Mouse (Mus musculus): ENCODE results near the gene L1td1. TPM values are rescaled to one million over a fixed set of nuclear protein-coding genes. Genes with fewer than 3 reads are reported as not detected.

Gene L1td1
- total and polyA plus RNA-seq, 3 experiments = not detected

- H3K27me3 ChIP-seq (ENCODE audit: control insufficient read depth in 1 of 2, insufficient read depth in 2 of 2, low read length in 2 of 2) = no peaks in the 10 kb centered on the region
- DNase-seq (ENCODE audit: low read depth, low spot score) = no peak
- no peaks in the 10 kb centered on the region for H3K79me2 ChIP-seq (ENCODE audit: control insufficient read depth, insufficient read depth, low read length, poor library complexity)
- no peak overlapping the region for H3K9ac ChIP-seq (ENCODE audit: control insufficient read depth, low read depth, low read length, poor library complexity, severe bottlenecking)
- no peak overlapping the region for H3K27ac ChIP-seq (ENCODE audit: control insufficient read depth, low read depth, low read length)
- no peak for TF ChIP-seq CHD1 (IDR thresholded peaks at IDR 0.05; ENCODE audit: low read depth, low read length)
- TF ChIP-seq MXI1 (IDR thresholded peaks at IDR 0.05; ENCODE audit: low read depth, low read length) = no peak
- TF ChIP-seq CTCF (IDR thresholded peaks at IDR 0.05 in 2 of 3, conservative IDR thresholded peaks at IDR 0.05 in 1 of 3; ENCODE audit: control insufficient read depth in 1 of 3, insufficient read depth in 1 of 3, low read depth in 2 of 3, low read length in 3 of 3, poor library complexity in 1 of 3, severe bottlenecking in 1 of 3) = no peak
- TF ChIP-seq ELF1 (IDR thresholded peaks at IDR 0.05; ENCODE audit: low read depth, low read length) = no peak
- no peak for TF ChIP-seq SMC3 (IDR thresholded peaks at IDR 0.05; ENCODE audit: low read depth, low read length)
- no peak for TF ChIP-seq SIN3A (IDR thresholded peaks at IDR 0.05; ENCODE audit: low read length)
- no peak for TF ChIP-seq ETS1 (IDR thresholded peaks at IDR 0.05; ENCODE audit: low read depth, low read length)
- no peak for TF ChIP-seq BHLHE40 (IDR thresholded peaks at IDR 0.05; ENCODE audit: borderline replicate concordance, low read depth, low read length)
- no peak for TF ChIP-seq RCOR1 (IDR thresholded peaks at IDR 0.05; ENCODE audit: low read depth, low read length)
- no peak for TF ChIP-seq TAL1 (IDR thresholded peaks at IDR 0.05; ENCODE audit: low read length)
- TF ChIP-seq ZMIZ1 (IDR thresholded peaks at IDR 0.05; ENCODE audit: low read depth, low read length) = no peak
- no peak for TF ChIP-seq USF2 (IDR thresholded peaks at IDR 0.05; ENCODE audit: borderline replicate concordance in 1 of 2, insufficient read depth in 1 of 2, low read depth in 1 of 2, low read length in 2 of 2)
- no peak for TF ChIP-seq TCF12 (IDR thresholded peaks at IDR 0.05; ENCODE audit: low read depth, low read length)
- no peak for TF ChIP-seq MYC (IDR thresholded peaks at IDR 0.05; ENCODE audit: low read depth, low read length)
- no peak for TF ChIP-seq TBP (IDR thresholded peaks at IDR 0.05; ENCODE audit: low read depth, low read length)
- no peak for TF ChIP-seq MEF2A (IDR thresholded peaks at IDR 0.05; ENCODE audit: extremely low read depth, insufficient replicate concordance, low read depth, low read length, poor library complexity, severe bottlenecking)
- no peak for TF ChIP-seq GABPA (IDR thresholded peaks at IDR 0.05; ENCODE audit: low read depth, low read length)
- no peak for TF ChIP-seq KAT2A (conservative IDR thresholded peaks at IDR 0.05; ENCODE audit: low read depth, low read length)
- TF ChIP-seq GATA1 (IDR thresholded peaks at IDR 0.05; ENCODE audit: low read depth, low read length) = no peak
- no peak for TF ChIP-seq UBTF (IDR thresholded peaks at IDR 0.05; ENCODE audit: borderline replicate concordance, insufficient read depth, low read depth, low read length)
- H3K36me3 ChIP-seq (ENCODE audit: control insufficient read depth in 1 of 2, insufficient read depth in 2 of 2, low read length in 2 of 2) = no peaks in the 10 kb centered on the region
- H3K4me3 ChIP-seq (ENCODE audit: control insufficient read depth in 1 of 2, insufficient read depth in 1 of 2, low read depth in 2 of 2, low read length in 2 of 2) = no peak overlapping the region
- no peaks in the 10 kb centered on the region for H3K9me3 ChIP-seq (replicated peaks; ENCODE audit: insufficient read depth, low read length)
- H3K4me1 ChIP-seq (ENCODE audit: control insufficient read depth in 1 of 2, insufficient read depth in 2 of 2, low read length in 2 of 2) = no peaks in the 10 kb centered on the region
Measured at GRCm38 (mm10) chr4:98728716-98729115, 2.2 kb downstream of the L1td1 start.

GRCm38 (mm10) chr4:98733660-98734059 is 7.1 kb downstream of the L1td1 start:
- Histone ChIP-seq H3K9ac (ENCODE audit: control insufficient read depth, low read depth, low read length, poor library complexity, severe bottlenecking) (no peak overlapping the region), H3K4me1 (ENCODE audit: control insufficient read depth in 1 of 2, insufficient read depth in 2 of 2, low read length in 2 of 2) (no peaks in the 10 kb centered on the region), H3K79me2 (ENCODE audit: control insufficient read depth, insufficient read depth, low read length, poor library complexity) (no peaks in the 10 kb centered on the region), H3K9me3 (replicated peaks; ENCODE audit: insufficient read depth, low read length) (no peaks in the 10 kb centered on the region), H3K27me3 (ENCODE audit: control insufficient read depth in 1 of 2, insufficient read depth in 2 of 2, low read length in 2 of 2) (no peaks in the 10 kb centered on the region), H3K36me3 (ENCODE audit: control insufficient read depth in 1 of 2, insufficient read depth in 2 of 2, low read length in 2 of 2) (no peaks in the 10 kb centered on the region), H3K27ac (ENCODE audit: control insufficient read depth, low read depth, low read length) (no peak overlapping the region), H3K4me3 (ENCODE audit: control insufficient read depth in 1 of 2, insufficient read depth in 1 of 2, low read depth in 2 of 2, low read length in 2 of 2) (no peak overlapping the region)
- TF ChIP-seq EP300 (IDR thresholded peaks at IDR 0.05; ENCODE audit: low read depth in 1 of 2, low read length in 2 of 2) = no peak
- no peak for TF ChIP-seq CHD2 (IDR thresholded peaks at IDR 0.05; ENCODE audit: low read length)
- TF ChIP-seq ZNF384 (IDR thresholded peaks at IDR 0.05; ENCODE audit: low read depth, low read length) = no peak
- no peak for TF ChIP-seq UBTF (IDR thresholded peaks at IDR 0.05; ENCODE audit: borderline replicate concordance, insufficient read depth, low read depth, low read length)
- TF ChIP-seq SMC3 (IDR thresholded peaks at IDR 0.05; ENCODE audit: low read depth, low read length) = no peak
- no peak for TF ChIP-seq ZC3H11A (IDR thresholded peaks at IDR 0.05; ENCODE audit: low read depth, low read length)
- no peak for TF ChIP-seq POLR2AphosphoS5 (IDR thresholded peaks at IDR 0.05; ENCODE audit: borderline replicate concordance, low read depth, low read length)
- no peak for TF ChIP-seq JUND (IDR thresholded peaks at IDR 0.05; ENCODE audit: low read depth, low read length)
- TF ChIP-seq RCOR1 (IDR thresholded peaks at IDR 0.05; ENCODE audit: low read depth, low read length) = no peak
- no peak for DNase-seq (ENCODE audit: low read depth, low spot score)
